Mouse (Mus musculus): Measurements from ENCODE around the gene Chd1l. TPM values are rescaled to one million over a fixed set of nuclear protein-coding genes. Genes with fewer than 3 reads are reported as not detected.

The Chd1l gene
- polyA plus RNA-seq (2016; fragmentation: Nextera tagmentation; extraction: Ambion mirVana) = 17.5 and 21.5 TPM in 2 replicates

DNA sequence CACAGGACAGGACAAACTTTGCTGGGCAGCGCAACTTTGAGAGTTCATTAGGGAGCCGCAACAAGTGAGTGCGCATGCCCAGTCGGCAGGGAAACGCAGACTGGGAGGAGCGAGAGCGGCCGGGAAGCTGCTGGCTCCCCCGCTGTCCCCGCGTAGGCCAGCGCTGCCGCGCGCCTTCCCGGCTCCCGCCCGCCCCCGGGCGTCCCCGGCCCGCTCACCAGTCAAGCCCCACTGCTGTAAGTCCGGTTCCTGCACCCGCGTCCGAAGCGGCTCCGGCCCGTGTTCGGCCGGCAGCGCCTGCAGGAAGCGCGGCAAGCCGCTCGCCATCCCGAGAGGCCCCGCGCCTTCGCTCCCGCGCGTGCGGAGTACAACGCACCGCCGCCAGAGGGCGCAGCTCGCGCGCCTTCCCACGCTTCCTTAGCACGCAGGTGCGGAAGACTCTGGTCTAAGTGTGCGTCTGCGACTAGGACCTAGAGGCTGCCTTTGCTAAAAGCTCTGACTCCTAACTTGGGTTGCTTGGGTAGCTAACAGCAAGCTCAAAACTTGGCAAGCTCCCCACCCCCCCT lies at the start of gene Chd1l:
TSS of gene Chd1l (minus strand) at position 359 of the 566 bp plus-strand sequence.
- 1% methylated on average over 56 of the region's 56 CpGs for WGBS

DNA sequence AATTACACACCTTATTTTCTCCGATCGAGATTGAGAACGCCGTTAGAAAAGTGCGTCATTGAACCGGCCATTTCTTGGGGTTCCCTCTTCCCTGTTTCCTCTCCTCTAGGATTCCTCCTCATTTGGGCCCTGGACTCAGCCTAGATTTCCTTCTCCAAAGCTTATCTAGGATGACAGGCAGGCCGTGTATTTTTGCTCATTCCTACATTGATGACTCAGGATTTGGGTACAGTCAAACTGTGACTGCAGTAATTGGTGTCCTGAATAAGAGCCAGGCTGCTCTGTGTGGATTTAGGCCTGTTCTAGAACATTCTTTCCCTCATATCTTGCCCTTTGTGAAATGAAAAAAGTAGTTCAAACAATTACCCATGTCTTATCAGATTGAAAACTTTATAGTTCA lies 49.7 kb upstream of the Chd1l start:
- Histone ChIP-seq H3K9me3 (0 out of 2 replicates have a peak, but pooled peaks cover 2% of the 10 kb centered on the region), H3K27ac (no peak overlapping the region), H3K4me1 (replicated peaks) (peaks cover 17% of the 10 kb centered on the region), H3K27me3 (ENCODE audit: insufficient read depth, poor library complexity, severe bottlenecking) (no peaks in the 10 kb centered on the region), H3K36me3 (peaks cover 26% of the 10 kb centered on the region), H3K4me3 (peak overlapping the region; percentile 87; the same call in 1 of the 2 replicates)
- no peak for DNase-seq (ENCODE audit: low spot score)
- 94% methylated on average over 7 of the region's 7 CpGs for WGBS

More for the DNA sequence above, at the start of gene Chd1l:
- peak; percentile 94 for DNase-seq (ENCODE audit: low spot score)
- Histone ChIP-seq H3K36me3 (no peaks in the 10 kb centered on the region), H3K4me1 (replicated peaks) (peaks cover 17% of the 10 kb centered on the region), H3K27me3 (ENCODE audit: insufficient read depth, poor library complexity, severe bottlenecking) (no peaks in the 10 kb centered on the region), H3K27ac (peak within 1 kb of the TSS; percentile 99), H3K9me3 (no peaks in the 10 kb centered on the region), H3K4me3 (peak within 1 kb of the TSS; percentile 80)

DNA sequence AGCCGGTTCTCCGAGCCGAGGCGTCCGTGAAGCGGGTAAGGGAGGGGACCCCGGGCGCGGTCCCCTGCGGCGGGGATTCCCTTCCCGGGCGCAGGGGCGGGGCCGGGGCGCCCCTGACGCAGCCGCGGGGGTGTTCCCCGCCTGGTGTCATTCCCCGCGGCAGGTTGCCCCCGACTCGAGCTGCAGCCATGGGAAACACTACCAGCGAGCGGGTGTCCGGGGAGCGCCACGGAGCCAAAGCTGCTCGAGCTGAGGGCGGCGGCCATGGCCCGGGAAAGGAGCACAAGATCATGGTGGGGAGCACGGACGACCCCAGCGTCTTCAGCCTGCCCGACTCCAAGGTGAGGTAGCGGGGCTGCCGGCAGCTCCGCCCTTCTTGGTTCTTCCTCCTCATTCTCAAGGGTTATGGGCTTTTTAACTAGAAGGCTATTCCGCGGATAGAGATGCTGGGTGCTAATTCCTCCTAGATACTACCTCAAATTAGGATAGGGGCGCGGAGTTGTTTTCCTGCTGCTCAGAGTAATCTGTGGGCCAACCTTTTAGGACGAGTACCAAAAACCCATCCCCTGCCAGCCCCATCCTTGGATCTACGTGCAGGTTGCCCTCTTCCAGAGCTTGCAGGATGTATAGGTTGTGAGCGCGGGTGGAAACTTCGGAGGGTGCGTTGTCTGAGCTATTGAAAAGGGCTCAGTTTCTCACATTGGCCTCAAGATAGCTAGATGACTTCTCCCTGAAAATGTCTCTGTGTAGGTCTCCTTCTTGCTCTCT lies 48.6 kb upstream of the Chd1l start:
- no peak for DNase-seq (ENCODE audit: low spot score)
- no peaks in the 10 kb centered on the region for H3K27me3 ChIP-seq (ENCODE audit: insufficient read depth, poor library complexity, severe bottlenecking)
- WGBS = 1% methylated on average over 50 of the region's 50 CpGs
- peaks cover 15% of the 10 kb centered on the region for H3K36me3 ChIP-seq
- 0 out of 2 replicates have a peak, but pooled peaks cover 3% of the 10 kb centered on the region for H3K9me3 ChIP-seq
- H3K4me1 ChIP-seq (replicated peaks) = peaks cover 17% of the 10 kb centered on the region
- peak overlapping the region; percentile 87 for H3K4me3 ChIP-seq
- H3K27ac ChIP-seq = peak overlapping the region; percentile 89

DNA sequence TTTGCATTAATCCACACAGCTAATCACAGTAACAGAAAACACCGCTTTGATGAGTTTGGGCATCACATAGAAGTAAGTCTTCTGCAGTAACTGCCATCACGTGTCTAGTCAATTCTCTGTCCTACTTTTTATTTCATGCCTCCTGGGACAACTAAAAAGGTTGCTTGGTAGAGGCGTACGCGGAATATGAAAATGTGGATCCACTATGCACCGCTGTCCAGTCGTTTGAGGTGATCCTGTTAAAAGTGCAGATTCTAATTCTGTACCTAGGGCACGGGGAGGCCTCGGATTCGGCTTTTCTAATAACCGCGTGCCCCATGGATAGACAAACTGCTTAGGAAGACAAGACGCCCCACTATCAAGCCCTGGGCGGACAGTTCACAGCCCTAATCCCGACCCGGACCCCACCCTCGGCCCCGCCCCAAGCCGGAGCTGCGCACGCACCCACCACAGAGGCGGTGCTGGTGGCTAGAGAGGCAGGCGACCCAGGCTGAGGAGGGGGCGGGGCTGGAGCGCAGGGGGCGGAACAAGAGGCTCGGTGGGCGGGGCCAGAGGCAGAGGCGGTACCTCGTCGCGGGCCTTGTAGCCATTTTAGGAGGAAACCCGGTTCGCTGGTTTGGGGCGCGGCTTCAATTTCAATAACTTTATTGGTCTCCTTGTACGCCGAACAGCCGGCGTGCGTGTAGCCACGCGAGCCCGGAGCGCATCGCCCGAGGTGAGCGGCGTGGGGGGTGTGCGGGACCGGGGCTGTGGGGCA lies 47.8 kb upstream of the Chd1l start, which contains the start of gene Prkab2:
TSS of gene Prkab2 (plus strand) at position 539 of the 757 bp plus-strand sequence.
- 2% methylated on average over 51 of the region's 51 CpGs for WGBS
- Histone ChIP-seq H3K27ac (peak within 1 kb of the TSS; percentile 89), H3K9me3 (0 out of 2 replicates have a peak, but pooled peaks cover 3% of the 10 kb centered on the region), H3K36me3 (peaks cover 7% of the 10 kb centered on the region), H3K27me3 (ENCODE audit: insufficient read depth, poor library complexity, severe bottlenecking) (no peaks in the 10 kb centered on the region), H3K4me3 (peak within 1 kb of the TSS; percentile 87), H3K4me1 (replicated peaks) (peaks cover 17% of the 10 kb centered on the region)
- peak; percentile 100 for DNase-seq (ENCODE audit: low spot score)

DNA sequence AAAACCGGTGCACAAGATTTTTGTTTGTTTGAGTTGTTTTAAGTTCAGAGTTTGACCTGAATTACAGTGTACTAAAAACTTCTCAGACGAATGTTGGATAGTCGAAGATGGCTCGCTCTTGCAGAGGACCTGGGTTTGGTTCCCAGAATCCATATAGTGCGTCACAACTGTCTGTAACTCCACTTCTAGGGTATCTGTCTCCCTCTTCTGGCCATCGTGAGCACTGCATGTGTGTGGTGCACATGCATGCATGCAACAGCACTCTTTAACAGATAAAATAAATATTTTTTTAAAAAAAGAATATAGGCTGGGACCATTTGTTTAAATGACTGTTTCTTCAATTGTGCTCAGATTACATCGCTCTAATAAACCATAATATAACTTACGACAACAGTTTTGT lies 44.9 kb upstream of the Chd1l start:
- 80% methylated on average over 8 of the region's 8 CpGs for WGBS

DNA sequence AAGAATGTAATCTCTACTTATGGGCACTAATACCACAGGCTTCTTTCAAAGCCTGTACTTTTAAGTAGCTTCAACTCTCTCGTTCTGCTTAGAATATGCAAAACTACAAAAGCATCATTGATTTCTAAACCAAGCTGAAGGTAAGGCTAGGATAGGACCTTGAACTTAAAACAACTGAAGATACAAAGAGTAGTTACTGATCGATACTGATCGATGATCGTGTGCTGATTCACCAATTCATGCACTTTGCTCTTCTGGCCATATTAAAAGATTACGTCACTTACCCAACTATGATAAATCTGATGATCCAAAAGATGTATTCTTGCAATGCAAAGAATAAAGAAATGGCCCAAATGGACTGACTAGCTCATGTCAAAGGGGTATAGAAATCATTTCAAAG lies 43.8 kb upstream of the Chd1l start:
- 94% methylated on average over 5 of the region's 5 CpGs for WGBS
- no peaks in the 10 kb centered on the region for H3K27me3 ChIP-seq (ENCODE audit: insufficient read depth, poor library complexity, severe bottlenecking)
- no peak for DNase-seq (ENCODE audit: low spot score)
- no peak overlapping the region for H3K4me3 ChIP-seq
- H3K9me3 ChIP-seq = 0 out of 2 replicates have a peak, but pooled peaks cover 3% of the 10 kb centered on the region
- H3K36me3 ChIP-seq = no peaks in the 10 kb centered on the region
- peaks cover 6% of the 10 kb centered on the region; the same call in 1 of the 2 replicates for H3K4me1 ChIP-seq (replicated peaks)
- H3K27ac ChIP-seq = no peak overlapping the region

More for the DNA sequence above, 44.9 kb upstream of the Chd1l start:
- peaks cover 17% of the 10 kb centered on the region for H3K4me1 ChIP-seq (replicated peaks)
- no peaks in the 10 kb centered on the region for H3K36me3 ChIP-seq
- H3K27ac ChIP-seq = no peak overlapping the region
- no peaks in the 10 kb centered on the region for H3K27me3 ChIP-seq (ENCODE audit: insufficient read depth, poor library complexity, severe bottlenecking)
- H3K9me3 ChIP-seq = 0 out of 2 replicates have a peak, but pooled peaks cover 3% of the 10 kb centered on the region
- H3K4me3 ChIP-seq = no peak overlapping the region
- peak; percentile 17 for DNase-seq (ENCODE audit: low spot score)

DNA sequence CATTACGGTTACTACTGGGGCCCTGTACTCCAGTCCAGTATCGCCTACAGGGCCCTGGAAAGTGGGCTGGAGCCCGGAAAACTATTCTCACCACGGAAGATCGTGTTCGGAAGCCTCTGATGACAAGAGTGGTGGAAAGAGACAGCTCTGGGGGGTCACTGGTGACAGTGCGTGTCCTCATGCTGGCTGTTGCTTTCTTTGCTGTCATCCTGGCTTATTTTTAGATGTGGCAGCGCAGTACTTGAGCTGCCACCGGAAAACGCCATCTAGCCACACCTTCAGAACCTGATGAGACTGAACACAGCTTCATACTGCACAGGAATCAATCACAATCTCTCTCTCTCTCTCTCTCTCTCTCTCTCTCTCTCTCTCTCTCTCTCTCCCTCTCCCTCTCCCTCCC lies 41.6 kb upstream of the Chd1l start:
- Histone ChIP-seq H3K4me3 (no peak overlapping the region), H3K4me1 (replicated peaks) (no peaks in the 10 kb centered on the region)
- WGBS = 92% methylated on average over 10 of the region's 10 CpGs

DNA sequence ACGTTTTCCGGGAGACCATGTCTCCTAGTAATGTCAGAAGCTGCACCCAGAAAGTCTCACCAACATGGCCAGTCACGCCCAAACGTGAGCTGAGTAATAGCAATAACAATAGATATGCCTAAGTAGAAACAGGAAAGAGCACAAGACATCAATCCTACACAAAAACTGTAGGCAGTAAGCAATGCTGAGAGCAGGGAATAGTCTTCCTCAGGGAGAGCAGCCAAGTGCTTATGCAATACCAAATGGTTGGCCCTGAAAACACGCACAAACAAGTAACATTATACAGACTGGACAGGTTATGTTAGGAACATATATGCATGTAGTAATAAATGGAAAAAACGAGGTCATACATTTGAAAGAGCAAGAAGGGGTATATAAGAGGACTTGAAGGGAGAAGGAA lies 39.5 kb upstream of the Chd1l start:
- no peaks in the 10 kb centered on the region for H3K27me3 ChIP-seq (ENCODE audit: insufficient read depth, poor library complexity, severe bottlenecking)
- H3K4me1 ChIP-seq (replicated peaks) = no peaks in the 10 kb centered on the region
- H3K4me3 ChIP-seq = no peak overlapping the region
- WGBS = 85% methylated on average over 6 of the region's 6 CpGs
- no peak for DNase-seq (ENCODE audit: low spot score)
- H3K9me3 ChIP-seq = no peaks in the 10 kb centered on the region
- H3K27ac ChIP-seq = no peak overlapping the region
- H3K36me3 ChIP-seq = no peaks in the 10 kb centered on the region

More for the DNA sequence above, 41.6 kb upstream of the Chd1l start:
- 0 out of 2 replicates have a peak, but pooled peaks cover 3% of the 10 kb centered on the region for H3K9me3 ChIP-seq
- DNase-seq (ENCODE audit: low spot score) = no peak
- no peaks in the 10 kb centered on the region for H3K36me3 ChIP-seq
- no peaks in the 10 kb centered on the region for H3K27me3 ChIP-seq (ENCODE audit: insufficient read depth, poor library complexity, severe bottlenecking)
- no peak overlapping the region for H3K27ac ChIP-seq

DNA sequence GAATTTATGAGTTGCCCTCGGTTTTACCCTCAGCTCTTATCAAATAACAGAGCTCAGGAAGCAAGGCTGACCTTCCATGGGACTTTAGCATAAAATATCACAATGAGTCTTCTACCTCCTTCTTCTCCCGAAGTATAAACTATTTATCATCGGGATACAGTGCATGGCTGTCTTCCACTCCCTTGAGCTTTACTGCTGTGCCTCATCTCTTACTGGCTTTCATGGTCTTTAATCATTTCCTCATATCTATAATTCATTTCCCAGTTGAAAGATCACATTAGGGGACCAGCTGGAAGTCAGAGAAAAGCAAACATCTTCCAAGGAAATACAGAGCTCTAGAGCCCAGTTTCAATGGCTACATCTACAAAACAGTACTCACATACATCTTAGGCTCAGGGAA lies 39.0 kb upstream of the Chd1l start:
- no peaks in the 10 kb centered on the region for H3K4me1 ChIP-seq (replicated peaks)
- no peak overlapping the region for H3K4me3 ChIP-seq
- no peak for DNase-seq (ENCODE audit: low spot score)
- H3K27me3 ChIP-seq (ENCODE audit: insufficient read depth, poor library complexity, severe bottlenecking) = no peaks in the 10 kb centered on the region
- WGBS = 83% methylated on average over 3 of the region's 3 CpGs
- no peaks in the 10 kb centered on the region for H3K9me3 ChIP-seq
- H3K36me3 ChIP-seq = no peaks in the 10 kb centered on the region
- H3K27ac ChIP-seq = no peak overlapping the region

DNA sequence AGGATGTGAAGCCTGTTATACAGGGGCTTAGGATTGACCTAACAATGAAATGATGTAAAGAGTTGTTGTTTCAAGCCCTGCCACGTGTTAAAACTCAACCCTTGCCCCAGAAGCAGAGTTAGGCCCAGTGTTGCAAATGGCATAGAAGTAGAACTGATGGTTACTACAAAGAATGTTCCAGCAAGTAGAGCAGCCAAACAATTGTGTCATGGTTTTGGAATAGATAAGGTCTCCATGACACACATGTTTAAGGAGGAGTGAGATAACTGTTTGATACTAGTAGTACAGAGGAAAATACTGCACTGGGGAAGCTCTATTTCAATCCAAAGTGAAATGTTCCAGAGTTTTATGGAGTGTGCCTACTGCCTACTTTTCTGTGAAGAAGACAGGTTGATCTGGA lies 38.5 kb upstream of the Chd1l start:
- Histone ChIP-seq H3K27ac (no peak overlapping the region), H3K4me1 (replicated peaks) (no peaks in the 10 kb centered on the region), H3K4me3 (no peak overlapping the region), H3K36me3 (no peaks in the 10 kb centered on the region), H3K27me3 (ENCODE audit: insufficient read depth, poor library complexity, severe bottlenecking) (no peaks in the 10 kb centered on the region), H3K9me3 (no peaks in the 10 kb centered on the region)
- no peak for DNase-seq (ENCODE audit: low spot score)
- 45% methylated on average over 1 of the region's 1 CpGs for WGBS

DNA sequence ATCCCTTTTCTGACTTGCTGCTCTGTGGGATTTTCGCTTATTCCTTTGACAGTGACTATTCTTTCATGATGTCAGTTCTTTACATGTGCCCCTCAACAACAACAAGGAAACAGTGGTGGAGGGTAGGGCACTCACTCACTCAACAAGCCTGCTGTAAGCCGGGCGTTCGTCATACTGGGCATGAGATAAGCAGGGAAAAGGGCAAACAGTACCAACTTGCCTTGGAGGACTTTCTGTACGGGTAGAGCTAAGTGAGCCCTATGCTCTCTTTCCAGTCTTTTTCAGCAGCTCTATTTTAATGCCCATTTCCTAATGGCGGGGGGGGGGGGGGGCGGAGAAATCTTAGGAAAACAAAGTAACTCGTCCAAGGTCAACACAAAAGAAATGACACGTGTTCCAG lies 32.0 kb upstream of the Chd1l start:
- H3K36me3 ChIP-seq = no peaks in the 10 kb centered on the region
- no peak overlapping the region for H3K4me3 ChIP-seq
- no peak for DNase-seq (ENCODE audit: low spot score)
- H3K27me3 ChIP-seq (ENCODE audit: insufficient read depth, poor library complexity, severe bottlenecking) = no peaks in the 10 kb centered on the region
- WGBS = 87% methylated on average over 9 of the region's 9 CpGs
- no peak overlapping the region for H3K27ac ChIP-seq
- H3K4me1 ChIP-seq (replicated peaks) = no peaks in the 10 kb centered on the region
- H3K9me3 ChIP-seq = no peaks in the 10 kb centered on the region

DNA sequence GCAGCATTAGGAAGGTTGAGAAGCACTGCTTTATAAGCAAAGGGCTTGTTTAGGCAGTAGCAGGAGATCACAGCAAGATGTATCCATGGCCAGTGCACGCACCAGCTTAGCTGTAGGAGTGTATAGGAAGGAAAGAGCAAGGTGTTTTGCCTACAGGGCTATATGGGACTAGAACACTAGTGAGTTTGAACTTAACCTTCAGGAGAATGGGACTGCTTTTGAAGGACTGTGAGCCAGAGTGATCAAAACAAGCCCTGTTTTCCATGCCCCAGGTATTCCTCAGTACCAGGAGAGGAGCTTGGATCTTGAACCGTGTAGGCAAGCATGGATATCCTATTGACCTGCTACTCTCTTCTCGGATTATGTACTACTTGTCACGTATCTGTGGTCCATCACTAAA lies 31.4 kb upstream of the Chd1l start:
- Histone ChIP-seq H3K9me3 (no peaks in the 10 kb centered on the region), H3K27me3 (ENCODE audit: insufficient read depth, poor library complexity, severe bottlenecking) (no peaks in the 10 kb centered on the region), H3K4me1 (replicated peaks) (no peaks in the 10 kb centered on the region), H3K36me3 (no peaks in the 10 kb centered on the region), H3K27ac (no peak overlapping the region), H3K4me3 (no peak overlapping the region)
- no peak for DNase-seq (ENCODE audit: low spot score)
- 89% methylated on average over 4 of the region's 4 CpGs for WGBS

Data from hindbrain, embryonic 10.5 days (tissue).